Mouse (Mus musculus) C2C12 (cell line): ENCODE measurements around the gene Rpl38. TPM values are rescaled to one million over a fixed set of nuclear protein-coding genes. Genes with fewer than 3 reads are reported as not detected.

Source experiments
- H3K27me3 ChIP-seq: one replicate; pipeline ENCODE4 v1.6.1; 2011; ENCODE audit not compliant: control insufficient read depth, insufficient read depth, insufficient read length
- H3K36me3 ChIP-seq: one replicate; pipeline ENCODE4 v1.6.1; 2011; ENCODE audit not compliant: control insufficient read depth, insufficient read depth
- H3K4me3 ChIP-seq: one replicate; pipeline ENCODE4 v1.5.1; 2011; ENCODE audit warnings: mild to moderate bottlenecking, control low read depth; ENCODE audit not compliant: poor library complexity, insufficient read depth, severe bottlenecking
- H3K79me2 ChIP-seq: one replicate; pipeline ENCODE4 v1.6.1; 2011; ENCODE audit not compliant: control insufficient read depth, insufficient read depth
- H3K79me3 ChIP-seq: one replicate; pipeline ENCODE4 v1.6.1; 2011; ENCODE audit warnings: low read depth, control low read depth
- H3ac ChIP-seq: one replicate; pipeline ENCODE3; 2011; ENCODE audit warnings: low read depth; ENCODE audit not compliant: control insufficient read depth, insufficient read length
- CEBPB ChIP-seq: IDR thresholded peaks from one replicate; pipeline ENCODE4 v1.6.1; 2011; ENCODE audit warnings: low read depth, mild to moderate bottlenecking, control low read depth, moderate library complexity
- CTCF ChIP-seq: IDR thresholded peaks from one replicate; pipeline ENCODE4 v1.5.1; 2011; ENCODE audit not compliant: control insufficient read depth, insufficient read depth, insufficient read length
- FOSL1 ChIP-seq: IDR thresholded peaks from one replicate; pipeline ENCODE4 v1.8.0; 2011; ENCODE audit warnings: mild to moderate bottlenecking, low read length; ENCODE audit not compliant: poor library complexity, insufficient read depth, severe bottlenecking
- MAX ChIP-seq: IDR thresholded peaks from one replicate; pipeline ENCODE4 v1.6.1; 2011; ENCODE audit warnings: mild to moderate bottlenecking, control low read depth
- MYOD1 ChIP-seq: IDR thresholded peaks from one replicate; pipeline ENCODE4 v1.6.1; 2011; ENCODE audit warnings: low read depth; ENCODE audit not compliant: control insufficient read depth, insufficient read length
- MYOG ChIP-seq: IDR thresholded peaks from one replicate; pipeline ENCODE4 v1.6.1; 2011; ENCODE audit not compliant: control insufficient read depth, insufficient read length; ENCODE audit errors: extremely low read depth
- USF1 ChIP-seq: IDR thresholded peaks from one replicate; pipeline ENCODE4 v1.6.1; 2011; ENCODE audit warnings: low read depth, mild to moderate bottlenecking, control low read depth, moderate library complexity
- polyA plus RNA-seq: library from polyadenylated mRNA; unstranded; fragments of >200 nt; fragmentation: generic; extraction: Trizol; gene quantifications from one replicate; pipeline ENCODE4 v1.2.1, GENCODE M21; 2012; ENCODE audit warnings: missing spikeins

The Rpl38 gene
- polyA plus RNA-seq, 1 experiment, result 3,802 TPM

DNA sequence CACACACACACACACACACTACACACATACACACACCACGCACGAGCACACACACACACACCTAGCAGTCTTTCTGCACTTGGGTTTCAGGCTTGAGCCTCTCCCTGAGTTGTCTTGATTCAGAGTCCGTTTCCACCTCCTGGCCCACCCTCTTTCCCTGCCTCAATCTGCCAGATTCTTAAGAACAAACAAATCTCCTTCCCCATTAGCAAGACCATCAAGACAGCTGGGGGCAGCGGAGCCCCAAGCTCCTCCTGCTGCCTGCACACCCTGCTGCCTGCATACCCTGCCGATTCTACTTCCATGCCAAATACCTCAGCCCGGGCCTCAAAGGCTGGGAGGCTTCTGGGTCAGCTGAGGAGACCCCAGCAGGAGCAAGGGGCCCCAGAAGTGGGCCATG, 27.7 kb upstream of the Rpl38 start:
- no peaks in the 10 kb centered on the region for H3K79me3 ChIP-seq
- peaks cover 31% of the 10 kb centered on the region for H3K27me3 ChIP-seq

DNA sequence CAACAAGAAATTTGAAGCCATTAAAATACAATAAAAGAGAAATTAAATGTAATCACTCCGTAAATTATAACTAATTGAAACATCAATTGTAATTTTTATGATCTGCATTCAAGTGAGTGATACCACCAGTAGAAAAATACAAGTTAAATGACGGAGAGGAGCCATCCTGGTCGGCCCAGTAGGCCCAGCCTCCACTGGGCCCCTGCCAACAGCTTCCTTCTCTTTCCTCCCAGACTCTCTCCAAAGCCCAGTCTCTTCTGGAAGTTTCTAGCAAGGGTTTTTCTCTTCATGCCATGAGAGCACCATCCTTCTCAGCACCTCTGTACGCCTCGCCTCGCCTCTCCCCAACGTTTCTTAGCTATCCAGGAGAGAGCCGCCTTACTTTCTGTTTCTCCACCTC, 27.2 kb upstream of the Rpl38 start:
- no peaks in the 10 kb centered on the region for H3K79me3 ChIP-seq

More for the DNA sequence above, 27.7 kb upstream of the Rpl38 start:
- Histone ChIP-seq H3K79me2 (no peaks in the 10 kb centered on the region), H3K36me3 (no peaks in the 10 kb centered on the region), H3K4me3 (no peak overlapping the region), H3ac (no peak overlapping the region)
- TF ChIP-seq MYOG (no peak), FOSL1 (no peak), CTCF (no peak), MYOD1 (no peak), MAX (no peak), CEBPB (no peak), USF1 (no peak)

DNA sequence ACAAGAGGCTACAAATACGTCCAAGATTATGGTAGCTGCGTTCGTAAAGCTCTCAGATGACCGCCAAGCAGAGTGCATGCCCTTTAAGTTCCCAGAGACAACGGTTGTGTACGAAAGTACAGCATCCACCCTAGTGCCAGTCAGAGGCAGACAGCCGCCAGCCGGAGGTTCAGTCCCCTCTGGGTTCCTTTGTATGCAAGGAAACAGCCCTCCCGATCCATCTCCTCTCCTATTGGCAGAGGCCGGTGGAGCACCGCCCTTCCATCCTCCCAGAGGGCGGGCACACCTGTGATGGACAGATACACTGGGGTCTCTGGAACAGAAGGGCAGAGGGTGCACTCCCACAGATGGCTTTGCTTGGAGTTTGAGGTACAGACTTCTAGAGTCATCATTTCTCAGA, 26.1 kb upstream of the Rpl38 start:
- H3K4me3 ChIP-seq, result no peak overlapping the region

More for the DNA sequence above, 27.2 kb upstream of the Rpl38 start:
- H3K79me2 ChIP-seq, result no peaks in the 10 kb centered on the region
- no peaks in the 10 kb centered on the region for H3K36me3 ChIP-seq
- TF ChIP-seq CTCF, result no peak
- TF ChIP-seq CEBPB, result no peak
- TF ChIP-seq USF1, result no peak
- TF ChIP-seq MAX, result no peak
- no peak for TF ChIP-seq MYOD1
- TF ChIP-seq MYOG, result no peak
- no peak for TF ChIP-seq FOSL1
- H3K27me3 ChIP-seq, result peaks cover 29% of the 10 kb centered on the region
- H3K4me3 ChIP-seq, result no peak overlapping the region
- H3ac ChIP-seq, result no peak overlapping the region

DNA sequence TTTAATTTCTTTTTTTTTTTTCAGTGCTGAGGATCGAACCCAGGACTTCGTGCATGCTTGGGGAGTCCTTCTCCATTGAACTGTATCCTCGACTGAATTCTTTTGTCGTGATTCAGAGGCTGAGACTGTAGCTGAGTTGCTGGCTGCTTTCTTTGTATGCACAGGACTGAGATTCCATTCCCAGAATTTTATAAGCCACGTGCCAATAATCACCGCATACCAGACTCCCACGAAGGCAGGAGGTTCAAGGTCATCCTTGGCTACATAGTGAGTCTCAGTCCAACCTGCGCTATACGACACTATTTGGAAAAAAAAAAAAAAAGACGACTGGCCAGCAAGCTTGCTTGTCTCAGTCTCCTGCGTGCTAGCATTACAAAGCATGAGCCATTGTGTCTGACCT, 25.4 kb upstream of the Rpl38 start:
- Histone ChIP-seq H3K79me3 (no peaks in the 10 kb centered on the region), H3K27me3 (peaks cover 26% of the 10 kb centered on the region), H3K79me2 (no peaks in the 10 kb centered on the region), H3ac (no peak overlapping the region), H3K4me3 (no peak overlapping the region), H3K36me3 (no peaks in the 10 kb centered on the region)
- no peak for TF ChIP-seq CEBPB
- TF ChIP-seq USF1, result no peak
- TF ChIP-seq MAX, result no peak
- TF ChIP-seq MYOD1, result no peak
- TF ChIP-seq FOSL1, result no peak
- TF ChIP-seq CTCF, result no peak
- TF ChIP-seq MYOG, result no peak

More for the DNA sequence above, 26.1 kb upstream of the Rpl38 start:
- TF ChIP-seq CTCF, result no peak
- no peak for TF ChIP-seq FOSL1
- TF ChIP-seq MAX, result no peak
- no peak for TF ChIP-seq MYOD1
- TF ChIP-seq CEBPB, result no peak
- H3K27me3 ChIP-seq, result peaks cover 29% of the 10 kb centered on the region
- no peak overlapping the region for H3ac ChIP-seq
- H3K79me2 ChIP-seq, result no peaks in the 10 kb centered on the region
- no peaks in the 10 kb centered on the region for H3K79me3 ChIP-seq
- no peaks in the 10 kb centered on the region for H3K36me3 ChIP-seq

DNA sequence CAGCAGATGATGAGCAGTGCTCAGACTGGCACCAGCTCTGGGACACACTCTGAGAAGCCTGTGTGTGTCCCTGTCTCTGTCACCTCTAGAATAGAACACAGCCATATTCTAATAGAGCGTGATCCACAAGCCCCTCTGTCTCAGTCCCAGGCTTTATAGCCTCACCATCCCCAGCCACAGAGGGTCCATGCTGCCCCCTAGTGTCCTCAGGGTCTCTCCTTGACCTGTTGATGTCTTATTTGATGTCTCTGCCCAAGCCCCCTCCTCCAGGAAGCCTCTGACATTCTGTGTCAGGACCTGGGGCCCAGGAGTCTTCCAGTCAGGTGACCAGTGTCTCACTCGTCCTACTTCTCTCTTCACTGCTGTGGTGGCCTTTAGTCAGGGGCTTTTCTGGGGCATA, 24.2 kb upstream of the Rpl38 start:
- H3K79me2 ChIP-seq, result no peaks in the 10 kb centered on the region
- H3K36me3 ChIP-seq, result no peaks in the 10 kb centered on the region
- H3K27me3 ChIP-seq, result peaks cover 14% of the 10 kb centered on the region
- no peak overlapping the region for H3ac ChIP-seq
- no peaks in the 10 kb centered on the region for H3K79me3 ChIP-seq
- no peak overlapping the region for H3K4me3 ChIP-seq
- no peak for TF ChIP-seq USF1
- TF ChIP-seq FOSL1, result no peak
- TF ChIP-seq MYOG, result no peak
- no peak for TF ChIP-seq CTCF
- no peak for TF ChIP-seq CEBPB
- TF ChIP-seq MAX, result no peak
- TF ChIP-seq MYOD1, result no peak

DNA sequence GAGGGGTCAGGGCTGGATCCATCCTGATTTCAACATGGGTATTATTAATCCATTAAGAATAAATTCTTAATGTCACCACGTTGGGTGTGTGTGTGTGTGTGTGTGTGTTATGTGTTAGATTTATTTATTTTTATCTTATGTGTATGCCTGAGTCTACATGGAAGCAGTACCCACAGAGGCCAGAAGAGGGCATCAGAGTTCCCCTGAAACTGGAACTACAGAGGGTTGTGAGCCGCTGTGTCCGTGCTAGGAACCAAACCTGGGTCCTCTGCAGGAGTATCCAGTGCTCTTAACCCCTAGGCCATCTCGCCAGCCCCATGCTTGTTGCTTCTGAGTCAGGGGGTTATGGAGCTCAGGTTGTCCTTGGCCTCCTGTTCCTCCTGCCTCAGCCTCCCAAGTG, 18.8 kb upstream of the Rpl38 start:
- H3ac ChIP-seq, result no peak overlapping the region
- no peak overlapping the region for H3K4me3 ChIP-seq
- no peaks in the 10 kb centered on the region for H3K79me2 ChIP-seq
- H3K27me3 ChIP-seq, result no peaks in the 10 kb centered on the region
- H3K79me3 ChIP-seq, result no peaks in the 10 kb centered on the region
- no peak for TF ChIP-seq USF1
- no peak for TF ChIP-seq MAX
- no peak for TF ChIP-seq MYOD1
- no peak for TF ChIP-seq CTCF
- no peak for TF ChIP-seq FOSL1
- TF ChIP-seq CEBPB, result no peak
- no peak for TF ChIP-seq MYOG
- no peaks in the 10 kb centered on the region for H3K36me3 ChIP-seq
